Mouse (Mus musculus) kidney, embryonic 15.5 days (tissue): Measurements from ENCODE around the gene Cdk19. TPM values are rescaled to one million over a fixed set of nuclear protein-coding genes. Genes with fewer than 3 reads are reported as not detected.
"Not testable (repeated sequence)": the region's sequence is repeated elsewhere in the genome, so short reads cannot be mapped to it uniquely, and the experiment has no call there.

Experiments used
- ATAC-seq: fragments of 200-750 bp; cut with Nextera tagmentation; replicated peaks from 2 replicates; pipeline ENCODE4 v1.8.0; 2017; ENCODE audit warnings: moderate TSS enrichment; ENCODE audit not compliant: low FRiP score
- H3K27ac ChIP-seq: fragments of 300-500 bp; sonication (generic); 2 replicates; pipeline ENCODE4 v1.5.1; 2015; ENCODE audit warnings: mild to moderate bottlenecking, inconsistent platforms
- H3K27me3 ChIP-seq: fragments of 300-500 bp; sonication (generic); 2 replicates; pipeline ENCODE4 v1.6.1; 2015; ENCODE audit warnings: inconsistent platforms
- H3K36me3 ChIP-seq: fragments of 300-500 bp; sonication (generic); 2 replicates; pipeline ENCODE4 v1.6.1; 2015; ENCODE audit warnings: inconsistent platforms
- H3K4me1 ChIP-seq: fragments of 300-500 bp; sonication (generic); 2 replicates; pipeline ENCODE4 v1.6.1; 2015; ENCODE audit warnings: inconsistent platforms
- H3K4me2 ChIP-seq: fragments of 300-500 bp; sonication (generic); 2 replicates; pipeline ENCODE4 v1.6.1; 2015; ENCODE audit warnings: moderate library complexity, mild to moderate bottlenecking, inconsistent platforms
- H3K4me3 ChIP-seq: fragments of 300-500 bp; sonication (generic); replicated peaks from 2 replicates; pipeline ENCODE4 v1.5.1; 2015; ENCODE audit warnings: mild to moderate bottlenecking, inconsistent platforms
- H3K9ac ChIP-seq: fragments of 300-500 bp; sonication (generic); 2 replicates; pipeline ENCODE4 v1.6.1; 2015; ENCODE audit warnings: mild to moderate bottlenecking, inconsistent platforms
- H3K9me3 ChIP-seq: fragments of 300-500 bp; sonication (generic); replicated peaks from 2 replicates; pipeline ENCODE4 v1.6.1; 2016; ENCODE audit warnings: inconsistent platforms
- WGBS: fragments of 180-500 bp; shearing (Covaris S2); methylation state at CpG from one replicate; pipeline ENCODE4 v1.1.7; 2015; ENCODE audit warnings: mixed read lengths; 5-methylcytosine and 5-hydroxymethylcytosine counted together
- polyA plus RNA-seq: library from polyadenylated mRNA; unstranded; fragments of >200 nt; fragmentation: Nextera tagmentation; extraction: Ambion mirVana; gene quantifications from 2 replicates; pipeline ENCODE4 v1.2.1, GENCODE M21; 2015

The Cdk19 gene
- polyA plus RNA-seq, 1 experiment from 2014 or later = 8.5 TPM

DNA sequence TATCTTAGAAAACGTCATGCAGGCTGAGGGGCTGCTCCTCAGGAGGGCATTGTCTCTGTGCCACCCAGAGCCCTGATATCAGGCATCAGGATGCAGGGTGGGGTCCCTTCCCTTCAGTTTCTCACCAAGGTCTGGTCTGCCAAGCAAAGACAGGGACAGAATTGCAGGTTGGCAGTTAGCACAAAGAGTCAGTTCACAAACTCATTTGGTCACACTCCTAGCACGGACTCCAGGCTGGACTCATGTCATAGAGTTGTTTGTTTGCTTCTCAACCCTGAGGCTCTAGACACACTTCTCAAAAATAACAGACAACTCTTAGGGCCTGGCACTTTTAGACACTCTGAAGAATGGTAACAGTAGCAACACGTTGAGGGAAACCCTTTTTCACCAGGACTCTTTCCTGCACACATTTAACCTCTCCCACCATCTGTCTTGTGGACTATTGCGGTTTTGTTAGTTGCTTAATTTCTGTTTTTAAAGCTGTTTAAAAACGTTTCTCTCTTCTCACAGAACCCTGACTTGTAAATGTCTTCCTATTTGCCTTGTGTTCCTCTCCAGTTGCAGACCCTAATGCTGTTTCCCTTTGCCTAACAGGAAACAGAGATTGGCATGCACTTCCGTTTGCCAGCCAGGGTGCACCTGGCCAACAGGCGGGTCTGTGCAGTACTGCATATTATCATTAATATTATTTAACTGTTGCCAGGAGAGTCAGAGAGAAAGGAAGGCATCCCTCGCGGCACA lies 158.1 kb downstream of the Cdk19 start:
- Histone ChIP-seq H3K9me3 (no peaks in the 10 kb centered on the region), H3K27ac (no peak overlapping the region), H3K27me3 (no peaks in the 10 kb centered on the region), H3K4me2 (no peak overlapping the region), H3K9ac (no peak overlapping the region), H3K4me3 (no peak overlapping the region), H3K4me1 (peaks cover 26% of the 10 kb centered on the region), H3K36me3 (no peaks in the 10 kb centered on the region)
- ATAC-seq = no peak
- WGBS = 58% methylated on average over 9 of the region's 9 CpGs

- no peak overlapping the region for H3K4me3 ChIP-seq
- no peak overlapping the region for H3K9ac ChIP-seq
- no peaks in the 10 kb centered on the region for H3K36me3 ChIP-seq
- no peaks in the 10 kb centered on the region for H3K9me3 ChIP-seq
- H3K4me2 ChIP-seq = no peak overlapping the region
- no peak overlapping the region for H3K27ac ChIP-seq
- H3K27me3 ChIP-seq = no peaks in the 10 kb centered on the region
- no peak for ATAC-seq
- 86% methylated on average over 4 of the region's 4 CpGs for WGBS
- peaks cover 26% of the 10 kb centered on the region for H3K4me1 ChIP-seq
Measured at GRCm38 (mm10) chr10:40498426-40498825, 159.1 kb downstream of the Cdk19 start.

- 0 out of 2 replicates have a peak overlapping the region, but pooled peaks have one; percentile 13 for H3K4me2 ChIP-seq
Measured at GRCm38 (mm10) chr10:40499314-40500252, 160.2 kb downstream of the Cdk19 start.

DNA sequence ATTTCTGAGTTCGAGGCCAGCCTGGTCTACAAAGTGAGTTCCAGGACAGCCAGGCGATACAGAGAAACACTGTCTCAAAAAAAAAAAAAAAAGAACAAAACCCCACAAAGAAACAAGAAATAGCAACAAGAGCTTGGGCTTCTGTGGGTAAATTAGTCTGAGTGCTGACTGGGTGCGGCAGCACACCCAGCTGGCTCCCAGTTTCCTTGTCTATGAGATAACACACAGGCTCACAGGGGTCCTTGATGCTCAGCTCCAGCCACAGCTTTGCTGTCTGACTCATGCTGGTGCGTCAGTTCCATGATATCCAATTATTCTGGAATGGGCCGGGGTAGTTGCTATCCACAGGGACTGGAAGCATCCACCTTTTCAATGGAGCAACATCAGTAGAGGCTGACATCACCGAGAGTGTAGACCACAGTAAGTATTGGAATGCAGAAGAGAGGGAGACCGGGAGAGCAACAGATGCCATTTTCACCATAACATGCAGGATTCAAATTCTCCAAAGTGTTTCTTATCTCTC lies 161.4 kb downstream of the Cdk19 start:
- ATAC-seq = no peak
- H3K9me3 ChIP-seq = no peaks in the 10 kb centered on the region
- no peak overlapping the region for H3K4me2 ChIP-seq
- H3K9ac ChIP-seq = no peak overlapping the region
- H3K27me3 ChIP-seq = no peaks in the 10 kb centered on the region
- no peaks in the 10 kb centered on the region for H3K36me3 ChIP-seq
- H3K4me3 ChIP-seq = no peak overlapping the region
- H3K4me1 ChIP-seq = peaks cover 21% of the 10 kb centered on the region
- no peak overlapping the region for H3K27ac ChIP-seq
- whole genome bisulfite sequencing = 87% methylated on average over 7 of the region's 7 CpGs

More at GRCm38 (mm10) chr10:40499314-40500252, 160.2 kb downstream of the Cdk19 start:
- no peak overlapping the region for H3K9ac ChIP-seq
- H3K9me3 ChIP-seq = no peaks in the 10 kb centered on the region
- H3K4me3 ChIP-seq = no peak overlapping the region
- no peaks in the 10 kb centered on the region for H3K36me3 ChIP-seq
- WGBS = 44% methylated on average over 18 of the region's 18 CpGs
- 0 out of 2 replicates have a peak, but pooled peaks have one; percentile 34 for ATAC-seq
- H3K27me3 ChIP-seq = no peaks in the 10 kb centered on the region
- H3K4me1 ChIP-seq = peaks cover 21% of the 10 kb centered on the region
- H3K27ac ChIP-seq = peak overlapping the region; percentile 41; the same call in 1 of the 2 replicates

DNA sequence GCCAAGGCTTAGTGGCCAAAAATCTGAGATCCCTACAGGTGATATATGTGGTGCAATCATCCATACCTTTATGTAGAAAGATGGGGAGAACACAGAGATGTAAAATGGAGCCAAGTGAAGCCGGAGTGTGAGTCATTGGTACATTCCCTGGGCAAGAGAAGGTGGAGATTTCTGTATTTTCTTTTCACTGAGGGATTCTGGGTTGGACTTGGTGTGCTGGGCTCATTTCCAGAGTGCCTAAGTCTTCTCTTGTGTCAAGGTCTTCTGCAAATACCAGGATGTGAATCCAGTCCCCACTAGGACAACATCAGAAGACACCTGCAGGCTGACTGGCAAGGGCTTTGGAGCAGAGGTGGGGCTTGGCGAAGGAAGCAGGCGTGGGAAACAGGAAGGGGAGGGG lies 163.4 kb downstream of the Cdk19 start:
- Histone ChIP-seq H3K27me3 (no peaks in the 10 kb centered on the region), H3K4me2 (no peak overlapping the region), H3K4me1 (peaks cover 17% of the 10 kb centered on the region), H3K36me3 (no peaks in the 10 kb centered on the region), H3K27ac (no peak overlapping the region), H3K9ac (no peak overlapping the region), H3K9me3 (no peaks in the 10 kb centered on the region), H3K4me3 (no peak overlapping the region)
- ATAC-seq = no peak
- 86% methylated on average over 2 of the region's 3 CpGs for WGBS

DNA sequence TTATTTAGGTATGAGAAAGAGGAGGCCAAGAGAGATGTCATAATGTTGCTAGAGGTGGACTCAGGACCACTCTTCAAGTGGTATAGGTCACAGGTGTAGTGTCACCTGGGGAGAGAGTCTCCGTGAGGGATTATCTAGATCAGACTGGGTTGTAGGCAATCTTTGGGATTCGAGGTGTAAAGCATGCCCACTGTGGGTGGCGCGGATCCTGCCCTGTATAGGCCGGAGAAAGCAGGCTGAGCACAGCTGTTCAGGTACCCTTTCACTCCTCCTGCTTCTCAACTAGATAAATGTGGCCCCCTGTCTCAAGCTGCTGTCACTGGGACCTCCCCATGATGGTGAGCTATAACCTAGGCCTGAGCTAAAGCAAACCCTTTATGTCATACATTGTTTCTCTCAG lies 171.0 kb downstream of the Cdk19 start:
- H3K4me2 ChIP-seq = no peak overlapping the region
- no peaks in the 10 kb centered on the region for H3K4me1 ChIP-seq
- H3K9me3 ChIP-seq = no peaks in the 10 kb centered on the region
- no peak overlapping the region for H3K9ac ChIP-seq
- H3K27me3 ChIP-seq = no peaks in the 10 kb centered on the region
- 90% methylated on average over 5 of the region's 5 CpGs for WGBS
- no peaks in the 10 kb centered on the region for H3K36me3 ChIP-seq
- H3K4me3 ChIP-seq = no peak overlapping the region
- no peak for ATAC-seq
- H3K27ac ChIP-seq = no peak overlapping the region

DNA sequence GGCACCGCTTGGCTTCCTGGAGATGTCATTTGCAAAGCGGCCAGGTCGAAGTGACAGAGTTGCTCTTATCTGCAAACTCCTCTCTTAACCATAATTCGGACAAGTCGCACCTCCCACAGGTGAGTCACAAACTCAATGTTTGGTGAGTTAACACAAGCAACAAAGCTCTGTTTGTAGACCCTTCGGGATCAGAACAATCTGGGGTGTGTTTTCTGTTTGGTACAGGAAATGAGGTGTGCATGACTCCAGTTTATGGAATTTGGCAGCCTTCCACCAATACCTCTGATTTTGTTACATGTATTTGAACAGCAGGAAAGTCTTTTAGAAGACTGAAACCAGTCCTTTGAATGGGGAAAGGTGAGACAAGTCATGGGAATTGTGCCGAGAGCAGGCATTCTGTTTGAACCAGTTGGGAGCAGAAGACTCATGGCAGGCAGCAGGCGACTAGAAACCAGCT lies 171.9 kb downstream of the Cdk19 start:
- Histone ChIP-seq H3K4me2 (no peak overlapping the region), H3K4me3 (no peak overlapping the region), H3K9ac (no peak overlapping the region), H3K9me3 (no peaks in the 10 kb centered on the region), H3K27me3 (no peaks in the 10 kb centered on the region), H3K27ac (0 out of 2 replicates have a peak overlapping the region, but pooled peaks have one; percentile 23), H3K4me1 (no peaks in the 10 kb centered on the region), H3K36me3 (no peaks in the 10 kb centered on the region)
- no peak for ATAC-seq
- 74% methylated on average over 8 of the region's 8 CpGs for WGBS

DNA sequence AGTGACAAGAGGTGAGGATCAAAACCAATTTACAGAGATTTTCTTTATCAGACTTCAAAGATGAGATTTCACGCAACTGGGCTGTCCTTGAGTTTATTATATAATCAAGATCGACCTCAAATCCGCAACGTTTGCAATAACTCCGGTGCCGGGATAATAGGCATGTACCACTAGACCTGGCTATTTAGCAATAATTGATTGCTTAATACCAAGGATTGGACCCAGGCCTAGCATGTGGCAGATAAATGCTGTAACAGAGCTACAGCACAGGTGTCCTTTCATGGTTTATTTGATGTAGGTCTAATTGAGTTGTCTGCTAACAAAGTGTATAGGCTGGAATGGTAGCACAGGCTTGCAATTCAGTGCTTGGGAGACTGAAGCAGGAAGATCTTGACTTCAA lies 172.8 kb downstream of the Cdk19 start:
- Histone ChIP-seq H3K4me3 (no peak overlapping the region), H3K27me3 (no peaks in the 10 kb centered on the region), H3K4me2 (no peak overlapping the region), H3K4me1 (0 out of 2 replicates have a peak, but pooled peaks cover 3% of the 10 kb centered on the region), H3K9me3 (no peaks in the 10 kb centered on the region), H3K36me3 (no peaks in the 10 kb centered on the region), H3K27ac (no peak overlapping the region), H3K9ac (no peak overlapping the region)
- ATAC-seq = no peak
- 97% methylated on average over 6 of the region's 6 CpGs for WGBS

DNA sequence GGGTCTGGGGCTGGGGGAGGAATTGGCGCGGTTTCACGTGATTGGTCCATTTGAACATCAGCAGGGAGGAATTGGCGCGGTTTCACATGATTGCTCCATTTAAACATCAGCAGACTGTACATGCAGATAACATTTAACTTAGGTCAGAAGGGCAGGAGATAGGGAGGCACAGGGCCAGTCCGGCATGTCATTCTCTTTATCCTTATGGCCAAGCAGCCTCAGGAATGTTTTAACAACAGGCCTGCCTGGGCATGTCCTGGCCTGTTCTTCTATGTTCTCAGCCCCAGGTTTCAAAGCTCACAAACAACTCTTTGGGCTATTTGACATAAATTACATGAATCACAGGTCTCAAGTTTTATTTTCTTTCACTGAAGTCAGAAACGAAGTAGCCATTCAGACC lies 173.6 kb downstream of the Cdk19 start:
- H3K27ac ChIP-seq, H3K4me3 ChIP-seq, H3K9me3 ChIP-seq, ATAC-seq, H3K4me2 ChIP-seq, H3K36me3 ChIP-seq, H3K27me3 ChIP-seq, H3K9ac ChIP-seq, H3K4me1 ChIP-seq: not testable (repeated sequence)
- 89% methylated on average over 7 of the region's 7 CpGs for WGBS

GRCm38 (mm10) chr10:40515225-40515681 lies 175.9 kb downstream of the Cdk19 start:
- Histone ChIP-seq H3K9me3 (no peaks in the 10 kb centered on the region), H3K27ac (no peak overlapping the region), H3K4me2 (no peak overlapping the region), H3K9ac (no peak overlapping the region), H3K4me3 (no peak overlapping the region), H3K4me1 (0 out of 2 replicates have a peak, but pooled peaks cover 3% of the 10 kb centered on the region), H3K36me3 (no peaks in the 10 kb centered on the region), H3K27me3 (no peaks in the 10 kb centered on the region)
- ATAC-seq = no peak
- 75% methylated on average over 5 of the region's 5 CpGs for WGBS

DNA sequence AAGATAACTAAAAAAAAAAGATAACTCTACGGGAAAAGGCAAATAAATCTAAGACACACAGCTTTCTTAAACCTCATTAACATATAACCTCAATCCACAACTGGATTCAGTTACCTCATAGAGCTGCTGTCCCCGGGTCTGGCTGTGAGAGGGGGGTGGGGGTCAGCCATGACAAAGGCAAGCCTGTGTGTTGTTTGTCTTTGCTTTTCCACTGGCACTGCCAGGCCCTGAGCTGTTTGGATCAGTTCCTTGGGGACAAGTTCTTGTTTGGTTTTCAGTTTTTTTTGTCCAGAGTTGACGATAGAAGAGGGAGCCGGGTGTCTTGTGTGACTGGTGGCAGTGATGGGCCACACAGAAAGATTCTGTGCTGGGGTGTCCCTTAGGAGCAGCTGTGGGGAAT lies 177.1 kb downstream of the Cdk19 start:
- no peaks in the 10 kb centered on the region for H3K27me3 ChIP-seq
- no peak overlapping the region for H3K4me2 ChIP-seq
- no peak overlapping the region for H3K9ac ChIP-seq
- no peaks in the 10 kb centered on the region for H3K36me3 ChIP-seq
- no peaks in the 10 kb centered on the region for H3K9me3 ChIP-seq
- H3K4me3 ChIP-seq = no peak overlapping the region
- no peak overlapping the region for H3K27ac ChIP-seq
- 16% methylated on average over 4 of the region's 4 CpGs for WGBS
- H3K4me1 ChIP-seq = peaks cover 9% of the 10 kb centered on the region
- ATAC-seq = no peak

DNA sequence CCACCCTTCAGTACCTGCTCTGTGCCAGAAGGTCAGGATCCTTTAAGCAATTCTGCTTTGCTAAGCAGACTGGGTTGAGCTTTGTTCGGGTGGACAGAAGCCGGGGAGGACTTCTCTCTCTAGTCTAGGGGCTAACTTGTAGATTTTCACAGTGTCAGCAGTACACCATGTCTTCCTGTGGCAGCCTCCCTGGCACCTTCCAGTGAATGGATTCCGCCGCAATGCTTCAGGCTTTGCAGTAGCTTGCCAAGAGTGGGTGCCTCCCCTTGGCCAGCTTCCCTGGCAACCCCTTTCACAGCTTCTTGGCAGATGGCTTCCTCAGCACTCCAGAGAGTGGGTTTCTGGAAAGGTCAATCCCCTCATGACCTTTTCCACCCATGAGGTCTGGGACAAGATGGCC lies 180.2 kb downstream of the Cdk19 start:
- Histone ChIP-seq H3K9me3 (no peaks in the 10 kb centered on the region), H3K4me3 (no peak overlapping the region), H3K4me1 (peaks cover 24% of the 10 kb centered on the region), H3K27ac (no peak overlapping the region), H3K36me3 (no peaks in the 10 kb centered on the region), H3K4me2 (no peak overlapping the region), H3K27me3 (no peaks in the 10 kb centered on the region), H3K9ac (no peak overlapping the region)
- no peak for ATAC-seq
- WGBS = 87% methylated on average over 4 of the region's 4 CpGs
